Mouse (Mus musculus): Measurements from ENCODE around the gene Fzr1.
A peak's percentile ranks its signal among the peaks of the same experiment; 100 is the strongest.

The Fzr1 gene

DNA sequence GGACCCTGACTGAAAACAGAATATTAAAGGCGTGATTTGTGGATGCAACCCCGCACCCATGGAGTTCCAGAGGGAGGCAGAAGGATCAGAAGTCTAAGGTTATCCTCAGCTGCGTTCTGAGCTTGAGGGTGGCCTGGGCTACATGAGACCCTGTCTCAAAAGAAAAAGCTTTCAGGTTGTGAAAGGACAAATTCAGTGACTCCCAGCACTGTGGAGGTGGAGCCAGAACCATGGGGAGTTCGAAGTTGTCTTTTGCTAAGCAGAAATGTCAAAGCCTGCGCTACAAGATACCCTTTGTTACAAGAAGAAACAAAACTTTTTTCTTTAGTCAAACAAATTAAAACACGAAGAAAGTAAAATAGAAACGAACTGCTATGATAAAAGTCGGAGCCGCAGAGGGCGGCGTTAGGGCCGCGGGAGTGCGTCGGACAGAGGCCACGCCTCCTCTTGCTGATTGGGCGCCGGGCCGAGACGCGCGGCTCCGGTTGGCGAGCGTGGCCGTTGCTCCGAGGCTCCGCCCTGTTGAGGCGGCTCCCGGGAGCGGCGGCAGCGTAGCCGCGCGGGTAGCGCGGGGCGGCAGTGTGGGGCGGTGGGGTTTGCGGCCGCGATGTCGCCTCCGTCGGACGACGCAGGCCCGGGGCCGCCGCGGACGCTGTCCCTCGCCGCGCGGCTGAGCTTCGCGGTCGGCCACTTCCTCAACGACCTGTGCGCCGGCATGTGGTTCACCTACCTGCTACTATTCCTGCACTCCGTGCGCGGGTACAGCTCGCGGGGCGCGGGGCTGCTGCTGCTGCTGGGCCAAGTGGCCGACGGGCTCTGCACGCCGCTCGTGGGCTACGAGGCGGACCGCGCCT lies 21.1 kb downstream of the Fzr1 start, which contains the start of gene Mfsd12:
Gene Mfsd12 (plus strand): TSS at position 501 of the 854 bp plus-strand sequence.
- DNase-seq (ENCODE audit: low read depth, low spot score): peak; percentile 94

DNA sequence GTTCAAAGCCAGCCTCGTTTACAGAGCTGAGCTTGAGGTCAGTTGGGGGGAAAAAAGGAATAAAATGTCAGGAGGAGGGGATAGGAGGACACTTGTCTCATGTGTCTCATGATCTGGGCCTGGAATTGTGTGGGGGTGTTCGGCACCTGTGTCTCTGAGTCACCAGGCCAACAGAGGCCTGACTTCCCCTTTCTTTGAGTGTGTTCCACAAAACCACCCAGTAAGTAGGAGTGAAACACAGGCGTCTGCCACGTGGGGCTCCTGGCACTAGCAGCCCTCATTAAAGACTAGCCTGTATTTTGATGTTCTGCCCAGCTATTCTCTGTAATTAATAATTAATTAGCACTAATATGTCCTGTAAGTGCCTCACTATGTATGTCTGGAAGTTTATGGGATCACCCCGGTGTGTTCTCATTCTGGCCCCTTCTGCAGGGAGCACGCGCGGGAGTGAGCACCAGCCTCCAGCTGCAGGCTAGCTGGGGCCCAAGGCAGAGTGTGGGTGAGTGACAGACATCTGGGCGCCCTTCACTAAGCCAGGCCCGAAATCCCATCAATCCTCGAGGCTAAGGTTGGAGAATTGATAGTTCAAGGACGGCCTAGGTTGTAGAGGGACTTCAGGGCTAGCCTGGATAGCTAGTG lies 21.8 kb downstream of the Fzr1 start:
- DNase-seq (ENCODE audit: low read depth, low spot score): no peak

GRCm38 (mm10) chr10:81355533-81355932 lies 22.8 kb downstream of the Fzr1 start:
- no peak for DNase-seq (ENCODE audit: low read depth, low spot score)

GRCm38 (mm10) chr10:81354738-81355477 lies 23.4 kb downstream of the Fzr1 start:
- peak; percentile 76 for DNase-seq (ENCODE audit: low read depth, low spot score)

DNA sequence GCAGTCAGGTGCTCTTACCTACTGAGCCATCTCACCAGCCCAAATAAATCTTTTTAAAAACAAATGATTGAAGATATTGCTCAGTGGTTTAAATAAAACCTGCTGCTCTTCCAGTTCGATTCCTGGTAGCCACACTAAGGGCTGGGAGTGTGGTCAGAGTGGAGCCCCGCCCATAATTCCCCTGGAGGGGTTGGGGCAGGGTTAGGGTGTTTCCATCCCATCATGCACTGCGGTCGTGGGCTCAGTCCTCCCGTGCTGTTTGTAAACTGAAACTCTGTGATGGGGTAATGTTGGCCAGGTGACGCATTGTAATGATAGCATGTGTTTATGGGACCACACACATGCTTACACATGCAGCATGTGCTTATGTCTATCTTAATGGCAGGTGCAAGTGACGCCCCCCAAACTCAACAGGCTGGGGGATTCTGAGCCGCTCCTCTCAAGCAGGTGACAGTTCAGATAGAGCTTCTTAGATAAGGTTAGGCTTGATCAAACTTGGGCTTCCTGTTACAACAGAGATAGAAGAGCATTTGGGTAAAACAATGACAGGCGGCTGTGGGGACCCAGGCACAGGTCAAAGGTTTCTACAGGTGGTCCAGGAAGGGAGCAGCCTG lies 26.5 kb downstream of the Fzr1 start:
- DNase-seq (ENCODE audit: low read depth, low spot score): peak; percentile 91

- peak; percentile 100 for DNase-seq (ENCODE audit: low read depth, low spot score)
Measured at GRCm38 (mm10) chr10:81350351-81351063, 27.8 kb downstream of the Fzr1 start, which contains the start of gene Hmg20b. Gene Hmg20b (minus strand): TSS chr10:81350480.

DNA sequence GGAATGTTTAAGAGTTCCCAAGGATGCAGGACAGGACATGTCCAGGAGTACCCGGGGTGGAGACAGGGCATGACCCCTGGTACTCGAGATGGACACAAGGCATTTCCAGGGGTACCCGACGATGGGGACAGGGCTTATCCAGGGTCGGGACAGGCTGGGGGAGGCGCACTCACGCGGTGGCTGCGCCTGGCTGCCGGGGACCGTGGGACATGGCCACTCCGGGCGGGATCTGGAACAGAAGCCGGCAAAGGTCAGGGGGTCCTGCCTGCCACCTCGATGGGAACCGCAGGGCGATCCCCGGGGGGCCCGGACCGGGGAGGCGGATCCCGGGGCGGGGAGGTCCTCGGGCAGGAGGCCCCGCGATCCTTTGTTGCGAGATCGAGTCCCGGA lies 28.4 kb downstream of the Fzr1 start:
- no peak for DNase-seq (ENCODE audit: low read depth, low spot score)

DNA sequence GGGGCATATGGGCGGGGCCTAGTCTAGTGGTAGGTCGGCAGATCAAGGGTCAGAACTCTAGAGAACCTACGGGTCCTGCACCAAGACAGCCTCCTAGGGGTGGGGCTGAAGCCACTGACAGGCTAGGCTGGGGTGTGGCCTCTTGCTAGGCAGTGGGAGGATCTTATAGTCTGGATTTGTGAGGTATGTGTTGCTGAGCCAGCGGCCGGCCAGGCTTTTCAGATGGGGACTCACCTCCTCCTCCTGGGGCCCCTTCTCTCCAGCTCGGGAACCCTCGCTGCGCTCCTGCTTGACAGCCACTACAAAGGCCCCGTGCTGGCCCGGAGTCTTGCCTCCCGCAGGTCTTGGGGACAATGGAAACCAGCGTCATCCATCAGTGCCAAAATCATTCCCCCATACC lies 29.2 kb downstream of the Fzr1 start:
- DNase-seq (ENCODE audit: low read depth, low spot score): peak; percentile 95

- DNase-seq (ENCODE audit: low read depth, low spot score): peak; percentile 93
Measured at GRCm38 (mm10) chr10:81346453-81347067, 31.8 kb downstream of the Fzr1 start.

DNA sequence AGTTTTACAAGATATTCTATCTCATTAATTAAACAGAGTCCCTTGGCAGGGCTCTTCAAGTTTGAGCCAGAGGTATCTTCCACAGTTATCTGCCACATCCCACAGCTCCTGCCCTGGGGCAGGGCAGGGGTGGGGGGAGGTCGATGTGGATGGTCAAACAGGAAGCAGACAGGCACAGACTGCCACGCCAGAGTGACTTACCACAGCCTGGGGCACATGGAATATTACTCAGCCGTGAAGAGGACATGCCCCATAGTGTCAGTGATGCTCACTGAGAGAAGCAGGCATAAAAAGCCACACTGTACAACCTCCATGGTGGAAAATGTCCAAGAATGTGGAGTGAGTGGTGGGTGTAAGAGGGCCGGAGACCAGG lies 33.2 kb downstream of the Fzr1 start:
- DNase-seq (ENCODE audit: low read depth, low spot score): no peak

GRCm38 (mm10) chr10:81344421-81345161 lies 33.7 kb downstream of the Fzr1 start:
- DNase-seq (ENCODE audit: low read depth, low spot score): no peak

DNA sequence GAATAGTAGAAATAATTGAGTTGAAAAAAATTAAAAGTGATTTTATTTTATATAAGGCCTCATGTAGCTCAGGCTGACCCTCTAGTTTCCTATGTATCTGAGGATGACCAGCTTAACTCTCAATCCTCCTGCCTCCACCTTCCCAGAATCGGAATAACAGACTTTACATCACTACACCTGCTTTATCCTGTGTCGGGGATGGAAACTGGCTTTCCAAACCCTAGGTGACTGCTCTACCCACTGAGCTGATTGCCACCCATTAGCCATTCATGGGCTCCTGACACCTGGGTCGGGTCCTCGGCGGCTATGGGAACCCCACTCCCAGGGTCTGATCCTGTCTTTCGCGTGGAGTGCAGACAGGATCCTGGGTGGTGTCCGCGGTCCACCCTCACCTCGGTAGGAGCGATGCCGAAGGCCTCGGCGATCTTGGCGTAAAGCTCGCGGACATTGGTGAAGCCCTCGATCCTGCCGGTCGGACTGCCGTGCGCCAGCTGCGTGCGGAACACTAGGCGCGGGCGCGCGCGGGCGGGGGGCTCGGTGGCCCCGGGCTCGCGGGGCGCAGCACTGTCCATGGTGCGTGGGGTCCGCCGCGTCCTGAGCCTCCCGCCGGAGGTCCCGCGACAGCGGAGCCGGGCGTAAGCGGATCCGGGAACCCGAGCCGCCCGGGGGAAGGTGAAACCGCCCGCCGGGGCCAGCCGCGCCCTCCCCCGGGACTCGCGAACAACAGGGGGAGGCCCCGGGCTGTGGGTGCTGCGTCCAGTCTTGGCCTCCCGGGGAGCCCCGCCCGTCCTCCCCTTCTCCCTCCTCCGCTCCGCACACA lies 35.4 kb downstream of the Fzr1 start, which contains the start of gene Gipc3:
Gene Gipc3 (minus strand): TSS at position 581 of the 820 bp plus-strand sequence.
- DNase-seq (ENCODE audit: low read depth, low spot score): no peak

DNA sequence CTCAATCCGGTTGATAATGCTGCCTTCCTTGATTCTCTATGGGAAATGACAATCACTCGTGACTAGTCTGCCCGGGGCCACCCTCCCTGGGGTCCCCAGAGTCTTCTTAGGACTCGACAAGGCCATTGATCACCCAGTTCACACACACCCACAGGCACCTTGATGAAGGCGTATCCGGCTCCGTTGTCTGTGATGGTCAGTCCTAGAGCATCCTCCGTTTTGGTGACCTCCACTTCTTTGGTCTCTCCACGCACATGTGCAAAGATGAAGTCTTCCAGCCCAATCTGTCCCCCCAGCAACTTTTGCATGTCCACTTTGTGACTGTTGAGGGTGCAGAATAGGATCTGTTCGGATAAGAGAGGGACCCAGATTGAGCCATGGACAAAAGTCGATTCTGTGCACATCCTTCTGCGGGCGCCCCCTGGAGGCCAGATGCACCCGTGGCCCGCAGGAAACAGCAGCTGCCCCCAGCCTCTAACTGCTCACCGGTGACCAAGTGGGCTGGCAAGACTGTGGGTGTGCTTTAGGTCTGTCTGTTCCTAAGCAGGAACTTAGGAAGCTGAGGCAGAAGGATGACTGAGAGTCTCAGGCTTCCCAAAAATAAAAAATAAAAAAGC lies 36.9 kb downstream of the Fzr1 start:
- peak; percentile 80 for DNase-seq (ENCODE audit: low read depth, low spot score)

- DNase-seq (ENCODE audit: low read depth, low spot score): peak; percentile 94
Measured at GRCm38 (mm10) chr10:81340551-81341332, 37.6 kb downstream of the Fzr1 start.

DNA sequence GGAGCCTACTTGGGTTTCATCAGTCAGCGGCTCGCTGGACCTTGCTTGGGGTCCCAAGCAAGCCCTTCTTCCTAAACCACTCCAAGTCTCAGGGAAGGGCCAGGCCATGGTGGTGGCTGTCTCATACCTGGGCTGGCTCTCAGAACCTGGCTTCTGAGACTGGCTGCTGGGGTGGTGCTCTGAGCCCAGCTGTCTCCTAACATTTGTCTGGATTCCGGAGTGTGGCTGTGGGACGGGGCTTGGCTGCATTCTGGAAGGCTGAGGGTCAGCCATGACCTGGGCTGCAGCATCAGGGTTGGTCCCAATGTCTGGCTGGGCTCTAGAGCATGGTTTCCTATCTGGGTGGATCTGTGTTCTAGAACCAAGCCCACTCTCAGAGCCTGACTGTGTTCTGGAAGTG lies 41.8 kb downstream of the Fzr1 start:
- no peak for DNase-seq (ENCODE audit: low read depth, low spot score)

DNA sequence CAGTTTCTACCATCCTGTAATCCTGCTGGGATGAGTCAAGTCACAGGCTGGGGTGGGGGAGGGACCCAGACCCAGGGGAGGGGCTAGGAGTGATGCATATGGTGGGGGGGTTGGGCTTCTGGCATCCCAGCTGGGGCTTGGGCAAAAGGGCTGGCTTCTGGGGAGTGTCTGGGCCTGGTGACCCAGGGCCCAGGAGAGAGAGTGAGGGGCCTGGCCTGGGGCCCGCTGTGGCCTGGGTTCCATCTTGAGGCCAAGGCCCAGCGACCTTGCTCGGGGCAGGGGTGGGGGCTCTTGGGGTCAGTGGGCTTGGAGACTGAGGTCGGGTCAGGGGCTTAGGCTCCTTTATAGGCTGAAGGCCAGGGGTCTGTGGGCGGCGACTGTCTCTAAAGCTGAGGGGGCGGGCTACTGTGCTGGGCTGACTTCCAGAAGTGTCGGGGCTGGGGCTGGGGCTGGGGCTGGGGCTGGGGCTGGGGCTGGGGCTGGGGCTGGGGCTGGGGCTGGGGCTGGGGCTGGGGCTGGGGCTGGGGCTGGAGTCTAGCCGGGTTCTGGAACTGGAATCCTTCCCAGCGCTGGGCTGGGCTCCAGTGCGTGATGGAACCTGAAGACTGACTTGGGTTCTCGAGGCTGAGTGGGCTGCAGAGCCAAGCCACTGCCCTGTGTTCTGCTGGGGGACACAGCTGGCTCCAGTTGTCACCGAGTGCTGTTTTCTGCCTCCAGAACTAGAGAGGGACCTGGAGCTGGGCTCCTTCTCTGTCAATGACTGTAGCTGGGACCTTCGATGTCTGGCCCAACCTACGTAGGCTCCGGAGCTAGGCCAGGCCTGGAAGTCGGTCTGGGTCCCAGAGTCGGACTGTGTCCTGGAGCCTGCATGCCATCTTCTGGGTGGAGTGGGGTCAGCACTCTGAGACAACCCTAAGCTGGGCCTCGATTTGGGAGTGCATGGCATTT lies 42.6 kb downstream of the Fzr1 start:
- DNase-seq (ENCODE audit: low read depth, low spot score): peak; percentile 58

- no peak for DNase-seq (ENCODE audit: low read depth, low spot score)
Measured at GRCm38 (mm10) chr10:81334324-81334723, 44.0 kb downstream of the Fzr1 start.

All from ZHBTc4 (cell line).